Mouse (Mus musculus): ENCODE measurements around the gene Elobl. TPM values are rescaled to one million over a fixed set of nuclear protein-coding genes. Genes with fewer than 3 reads are reported as not detected.

The Elobl gene
- polyA plus RNA-seq, 2 experiments, result not detected

DNA sequence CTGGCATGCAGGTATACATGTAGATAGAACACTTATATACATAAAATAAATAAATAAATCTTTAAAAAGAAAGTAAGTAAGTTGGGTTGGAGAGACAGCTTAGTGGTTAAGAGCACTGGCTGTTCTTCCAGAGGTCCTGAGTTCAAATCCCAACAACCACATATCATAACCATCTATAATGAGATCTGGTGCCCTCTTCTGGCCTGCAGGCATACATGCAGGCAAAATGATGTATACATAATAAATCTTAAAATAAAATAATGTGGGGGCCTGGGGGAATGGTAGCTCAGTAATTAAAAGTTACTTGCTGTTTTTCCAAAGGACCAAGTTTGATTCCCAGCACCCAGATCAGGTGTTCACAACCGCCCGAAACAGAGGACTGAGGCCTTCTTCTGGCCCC lies 28.0 kb downstream of the Elobl start:
- H3K36me3 ChIP-seq (ENCODE audit: control insufficient read depth, insufficient read depth, low read length), result peaks cover 37% of the 10 kb centered on the region; the same call in 1 of the 2 replicates
- TF ChIP-seq POLR2A (IDR thresholded peaks at IDR 0.05; ENCODE audit: borderline replicate concordance, extremely low read depth, insufficient read depth, insufficient read length), result no peak
- DNase-seq (ENCODE audit: low spot score), result no peak
- H3K4me2 ChIP-seq (replicated peaks; ENCODE audit: low read depth, low read length, severe bottlenecking), result no peak overlapping the region
- H3K27ac ChIP-seq (replicated peaks; ENCODE audit: low read depth, low read length), result no peak overlapping the region
- WGBS, result 99% methylated on average over 2 of the region's 2 CpGs
- no peaks in the 10 kb centered on the region for H3K9me3 ChIP-seq (ENCODE audit: control insufficient read depth, low read length)
- no peak overlapping the region for H3K4me3 ChIP-seq (replicated peaks; ENCODE audit: low read length)
- H3K4me1 ChIP-seq (ENCODE audit: control insufficient read depth, insufficient read depth, low read length), result no peaks in the 10 kb centered on the region
- no peak overlapping the region for H3K9ac ChIP-seq (ENCODE audit: low read depth, low read length, severe bottlenecking)
- no peaks in the 10 kb centered on the region for H3K27me3 ChIP-seq (ENCODE audit: control insufficient read depth, insufficient read depth, low read length)
- ATAC-seq (ENCODE audit: low FRiP score, low read depth), result no peak

DNA sequence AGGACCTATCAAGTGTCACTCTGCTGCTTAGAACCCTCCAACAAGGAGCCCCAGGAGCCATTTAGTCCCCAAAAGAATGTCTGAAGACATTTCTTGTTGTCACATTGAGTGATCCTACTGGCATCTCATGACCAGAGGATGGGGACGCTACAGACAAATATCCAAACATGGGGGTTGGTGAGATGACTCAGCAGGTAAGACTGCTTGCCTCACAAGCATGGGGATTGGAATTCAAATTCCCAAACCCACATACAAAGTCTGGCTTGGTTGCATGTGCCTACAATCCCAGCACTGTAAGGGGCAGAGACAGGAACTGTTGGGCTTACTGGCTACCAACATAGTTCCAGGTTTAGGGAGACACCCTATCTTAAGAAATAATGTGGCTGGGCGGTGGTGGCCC lies 28.8 kb downstream of the Elobl start:
- no peaks in the 10 kb centered on the region for H3K4me1 ChIP-seq (ENCODE audit: control insufficient read depth, insufficient read depth, low read length)
- peaks cover 36% of the 10 kb centered on the region; the same call in 1 of the 2 replicates for H3K36me3 ChIP-seq (ENCODE audit: control insufficient read depth, insufficient read depth, low read length)
- no peaks in the 10 kb centered on the region for H3K9me3 ChIP-seq (ENCODE audit: control insufficient read depth, low read length)
- H3K4me2 ChIP-seq (replicated peaks; ENCODE audit: low read depth, low read length, severe bottlenecking), result no peak overlapping the region
- ATAC-seq (ENCODE audit: low FRiP score, low read depth), result no peak
- TF ChIP-seq POLR2A (IDR thresholded peaks at IDR 0.05; ENCODE audit: borderline replicate concordance, extremely low read depth, insufficient read depth, insufficient read length), result no peak
- DNase-seq (ENCODE audit: low spot score), result no peak
- 90% methylated on average over 2 of the region's 2 CpGs for WGBS
- H3K9ac ChIP-seq (ENCODE audit: low read depth, low read length, severe bottlenecking), result no peak overlapping the region
- no peak overlapping the region for H3K4me3 ChIP-seq (replicated peaks; ENCODE audit: low read length)
- H3K27me3 ChIP-seq (ENCODE audit: control insufficient read depth, insufficient read depth, low read length), result no peaks in the 10 kb centered on the region
- no peak overlapping the region for H3K27ac ChIP-seq (replicated peaks; ENCODE audit: low read depth, low read length)

GRCm38 (mm10) chr11:88934089-88935000 lies 32.4 kb downstream of the Elobl start:
- Histone ChIP-seq H3K4me1 (ENCODE audit: control insufficient read depth, insufficient read depth, low read length) (no peaks in the 10 kb centered on the region), H3K36me3 (ENCODE audit: control insufficient read depth, insufficient read depth, low read length) (peaks cover 39% of the 10 kb centered on the region), H3K9me3 (ENCODE audit: control insufficient read depth, low read length) (no peaks in the 10 kb centered on the region), H3K27ac (replicated peaks; ENCODE audit: low read depth, low read length) (no peak overlapping the region), H3K9ac (ENCODE audit: low read depth, low read length, severe bottlenecking) (no peak overlapping the region), H3K4me2 (replicated peaks; ENCODE audit: low read depth, low read length, severe bottlenecking) (no peak overlapping the region), H3K27me3 (ENCODE audit: control insufficient read depth, insufficient read depth, low read length) (no peaks in the 10 kb centered on the region), H3K4me3 (replicated peaks; ENCODE audit: low read length) (no peak overlapping the region)
- no peak for ATAC-seq (ENCODE audit: low FRiP score, low read depth)
- 89% methylated on average over 19 of the region's 19 CpGs for WGBS
- DNase-seq (ENCODE audit: low spot score), result no peak
- TF ChIP-seq POLR2A (IDR thresholded peaks at IDR 0.05; ENCODE audit: borderline replicate concordance, extremely low read depth, insufficient read depth, insufficient read length), result no peak

- Histone ChIP-seq H3K4me1 (ENCODE audit: control insufficient read depth, insufficient read depth, low read length) (no peaks in the 10 kb centered on the region), H3K9ac (ENCODE audit: low read depth, low read length, severe bottlenecking) (no peak overlapping the region), H3K36me3 (ENCODE audit: control insufficient read depth, insufficient read depth, low read length) (peaks cover 46% of the 10 kb centered on the region), H3K27ac (replicated peaks; ENCODE audit: low read depth, low read length) (no peak overlapping the region), H3K27me3 (ENCODE audit: control insufficient read depth, insufficient read depth, low read length) (no peaks in the 10 kb centered on the region), H3K4me2 (replicated peaks; ENCODE audit: low read depth, low read length, severe bottlenecking) (no peak overlapping the region), H3K9me3 (ENCODE audit: control insufficient read depth, low read length) (no peaks in the 10 kb centered on the region), H3K4me3 (replicated peaks; ENCODE audit: low read length) (no peak overlapping the region)
- ATAC-seq (ENCODE audit: low FRiP score, low read depth) (no peak), DNase-seq (ENCODE audit: low spot score) (no peak)
- whole genome bisulfite sequencing, result 86% methylated on average over 9 of the region's 9 CpGs
- TF ChIP-seq POLR2A (IDR thresholded peaks at IDR 0.05; ENCODE audit: borderline replicate concordance, extremely low read depth, insufficient read depth, insufficient read length), result no peak
These were observed 33.7 kb downstream of the Elobl start for GRCm38 (mm10) chr11:88933030-88933429.

DNA sequence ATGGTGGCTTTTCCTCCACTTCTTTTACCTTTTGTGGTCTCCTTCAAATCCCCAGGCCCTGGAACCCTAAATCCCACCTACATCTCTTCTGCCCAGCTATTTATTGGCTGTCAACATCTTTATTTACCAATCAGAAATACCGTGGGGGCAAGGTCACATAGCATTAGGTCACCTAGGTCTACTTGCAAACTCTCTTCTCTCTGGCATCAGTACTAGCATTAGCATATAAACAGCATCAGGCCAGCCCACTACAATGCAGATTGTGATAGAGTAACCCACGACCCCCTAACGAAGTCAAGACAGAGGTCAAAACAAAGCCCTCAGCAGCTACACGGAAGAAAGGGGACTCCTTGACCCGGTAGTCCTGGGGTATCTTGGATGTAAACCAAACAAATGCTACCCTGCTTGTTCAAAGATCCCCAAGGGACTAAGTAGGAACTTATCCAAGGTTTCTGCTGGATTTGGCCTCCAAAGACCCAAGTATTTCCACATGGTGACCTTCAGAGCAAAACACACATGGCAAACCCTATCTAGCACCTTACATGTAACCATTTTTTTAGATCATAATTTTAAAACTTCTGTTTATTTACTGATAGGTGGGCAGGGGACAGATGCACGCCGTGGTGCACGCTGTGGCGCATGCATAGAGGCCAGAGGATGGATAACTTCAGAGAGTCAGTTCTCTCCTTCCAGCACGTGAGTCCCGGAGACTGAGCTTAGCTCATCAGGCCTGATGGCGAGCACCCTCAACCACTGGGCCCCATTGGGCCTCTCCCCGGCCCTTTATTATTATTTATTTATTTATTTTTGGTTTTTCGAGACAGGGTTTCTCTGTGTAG lies 34.8 kb downstream of the Elobl start:
- Histone ChIP-seq H3K4me3 (replicated peaks; ENCODE audit: low read length) (no peak overlapping the region), H3K4me1 (ENCODE audit: control insufficient read depth, insufficient read depth, low read length) (no peaks in the 10 kb centered on the region), H3K9ac (ENCODE audit: low read depth, low read length, severe bottlenecking) (no peak overlapping the region), H3K36me3 (ENCODE audit: control insufficient read depth, insufficient read depth, low read length) (peaks cover 53% of the 10 kb centered on the region), H3K9me3 (ENCODE audit: control insufficient read depth, low read length) (no peaks in the 10 kb centered on the region), H3K27ac (replicated peaks; ENCODE audit: low read depth, low read length) (no peak overlapping the region), H3K27me3 (ENCODE audit: control insufficient read depth, insufficient read depth, low read length) (no peaks in the 10 kb centered on the region), H3K4me2 (replicated peaks; ENCODE audit: low read depth, low read length, severe bottlenecking) (no peak overlapping the region)
- WGBS, result 80% methylated on average over 14 of the region's 14 CpGs
- TF ChIP-seq POLR2A (IDR thresholded peaks at IDR 0.05; ENCODE audit: borderline replicate concordance, extremely low read depth, insufficient read depth, insufficient read length), result no peak
- DNase-seq (ENCODE audit: low spot score) (no peak), ATAC-seq (ENCODE audit: low FRiP score, low read depth) (no peak)
